Mouse (Mus musculus) E14TG2a.4 (cell line): ENCODE measurements around the gene Anks4b.

ENCODE experiments used
- H3K27me3 ChIP-seq: 2 replicates; pipeline ENCODE4 v1.6.1; 2014; ENCODE audit warnings: low read length, control low read depth; ENCODE audit not compliant: insufficient read depth
- H3K36me3 ChIP-seq: 2 replicates; pipeline ENCODE4 v1.6.1; 2014; ENCODE audit warnings: low read length, control low read depth; ENCODE audit not compliant: insufficient read depth
- H3K4me1 ChIP-seq: replicated peaks from 2 replicates; pipeline ENCODE4 v1.6.1; 2014; ENCODE audit warnings: low read depth, low read length, control low read depth
- H3K4me3 ChIP-seq: replicated peaks from 2 replicates; pipeline ENCODE4 v1.5.1; 2014; ENCODE audit warnings: mild to moderate bottlenecking, low read length
- H3K9me3 ChIP-seq: 2 replicates; pipeline ENCODE4 v1.6.1; 2014; ENCODE audit warnings: low read length, control low read depth
- CTCF ChIP-seq: conservative IDR thresholded peaks from 2 replicates; pipeline ENCODE4 v1.5.1; 2014; ENCODE audit warnings: low read length
- NANOG ChIP-seq: IDR thresholded peaks from 2 replicates; pipeline ENCODE4 v1.6.1; 2014; ENCODE audit warnings: borderline replicate concordance, low read length, mixed read lengths
- POU5F1 ChIP-seq: IDR thresholded peaks from 2 replicates; pipeline ENCODE4 v1.6.1; 2014; ENCODE audit warnings: low read length, borderline replicate concordance

Anks4b gene

DNA sequence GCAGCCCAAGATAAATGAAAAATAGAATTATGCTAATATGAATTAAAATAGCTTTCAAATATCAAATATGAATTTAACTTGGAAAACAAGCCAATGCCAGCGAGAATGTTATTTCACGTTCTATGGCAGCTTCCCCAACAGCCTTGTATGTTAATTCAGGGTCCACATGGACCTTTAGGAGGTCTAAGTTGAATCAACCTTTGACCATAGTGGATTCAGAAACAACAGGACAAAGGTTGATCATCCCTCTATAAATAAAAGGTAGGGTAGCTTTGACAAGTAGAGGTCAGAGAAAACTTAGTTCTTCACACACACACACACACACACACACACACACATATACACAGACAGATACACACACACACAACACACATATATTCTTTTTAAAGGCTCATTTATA lies 22.8 kb upstream of the Anks4b start:
- TF ChIP-seq NANOG (no peak), POU5F1 (no peak), CTCF (no peak)
- Histone ChIP-seq H3K27me3 (no peaks in the 10 kb centered on the region), H3K4me1 (no peaks in the 10 kb centered on the region), H3K36me3 (no peaks in the 10 kb centered on the region), H3K4me3 (no peak overlapping the region), H3K9me3 (peaks cover 21% of the 10 kb centered on the region)

- Histone ChIP-seq H3K9me3 (peaks cover 45% of the 10 kb centered on the region), H3K4me3 (no peak overlapping the region), H3K36me3 (no peaks in the 10 kb centered on the region), H3K4me1 (peaks cover 24% of the 10 kb centered on the region), H3K27me3 (no peaks in the 10 kb centered on the region)
- TF ChIP-seq POU5F1 (no peak), CTCF (no peak), NANOG (no peak)
These were observed 16.7 kb upstream of the Anks4b start for GRCm38 (mm10) chr7:120156841-120157409.

- H3K36me3 ChIP-seq: no peaks in the 10 kb centered on the region
- no peak for TF ChIP-seq CTCF
- no peak for TF ChIP-seq NANOG
- TF ChIP-seq POU5F1: no peak
- no peak overlapping the region for H3K4me3 ChIP-seq
- H3K27me3 ChIP-seq: no peaks in the 10 kb centered on the region
- H3K4me1 ChIP-seq: peaks cover 24% of the 10 kb centered on the region
- peaks cover 45% of the 10 kb centered on the region for H3K9me3 ChIP-seq
These were observed 16.0 kb upstream of the Anks4b start for GRCm38 (mm10) chr7:120157575-120158061.

- Histone ChIP-seq H3K27me3 (no peaks in the 10 kb centered on the region), H3K4me1 (peaks cover 24% of the 10 kb centered on the region), H3K36me3 (no peaks in the 10 kb centered on the region), H3K4me3 (no peak overlapping the region), H3K9me3 (peaks cover 45% of the 10 kb centered on the region)
- TF ChIP-seq CTCF (no peak), NANOG (peak; percentile 15; the same call in 1 of the 2 replicates), POU5F1 (no peak)
These were observed 15.5 kb upstream of the Anks4b start for GRCm38 (mm10) chr7:120158121-120158613.

DNA sequence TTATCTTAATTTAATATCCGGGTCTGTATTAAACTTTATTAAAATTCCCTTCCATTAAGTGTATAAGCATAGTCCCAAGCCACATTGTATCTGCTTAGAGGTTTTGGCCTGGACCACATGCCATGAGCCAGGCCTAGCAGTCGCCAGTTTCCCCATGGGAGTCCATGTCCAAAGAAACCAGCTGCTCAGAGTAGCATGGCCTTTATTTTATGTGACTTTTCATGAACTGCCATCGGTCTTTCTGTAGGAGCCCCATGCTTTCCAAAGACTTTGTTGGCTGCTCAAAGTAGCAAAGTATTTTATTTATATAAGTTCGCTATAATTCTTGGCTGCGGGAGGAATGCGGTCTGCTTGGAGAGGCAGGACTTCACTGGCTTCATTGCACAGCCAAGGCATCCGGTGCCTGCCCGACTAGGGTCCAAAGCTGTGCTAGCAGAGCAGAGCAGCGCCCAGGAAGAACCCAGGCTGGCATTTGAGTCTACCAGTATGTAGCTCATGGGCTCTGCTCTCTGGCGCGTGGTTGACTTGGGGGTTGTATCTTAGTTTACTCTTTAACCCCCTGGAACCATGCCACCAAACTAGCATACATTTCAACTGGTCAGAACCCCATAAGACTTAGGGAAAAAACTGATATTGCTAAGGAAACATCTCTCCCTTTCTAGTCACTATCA lies 9.9 kb upstream of the Anks4b start:
- Histone ChIP-seq H3K4me1 (peaks cover 7% of the 10 kb centered on the region), H3K4me3 (no peak overlapping the region), H3K36me3 (no peaks in the 10 kb centered on the region), H3K27me3 (no peaks in the 10 kb centered on the region), H3K9me3 (peaks cover 11% of the 10 kb centered on the region)
- TF ChIP-seq POU5F1 (no peak), NANOG (no peak), CTCF (no peak)

DNA sequence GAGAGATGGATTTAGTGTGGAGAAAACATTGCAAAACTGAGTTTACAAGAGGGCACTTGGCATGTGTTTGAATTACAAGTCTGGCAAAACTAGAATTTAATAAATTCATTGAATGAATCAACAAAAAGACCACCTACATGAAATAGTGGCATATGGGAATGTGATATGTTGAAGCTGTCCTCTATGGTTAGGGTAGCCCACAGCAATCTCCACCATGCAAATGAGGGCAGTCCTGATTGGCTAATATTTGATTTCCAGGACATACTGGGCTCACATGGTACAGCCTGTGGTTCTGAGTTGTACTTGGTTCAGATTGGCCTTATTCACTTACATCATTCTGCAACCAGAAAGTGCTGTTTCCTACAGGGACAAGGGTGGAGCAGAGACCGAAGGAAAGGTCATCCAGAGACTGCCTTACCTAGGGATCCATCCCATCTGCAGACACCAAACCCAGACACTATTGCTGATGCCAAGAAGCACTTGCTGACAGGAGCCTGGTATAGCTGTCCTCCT lies 1.4 kb upstream of the Anks4b start:
- no peaks in the 10 kb centered on the region for H3K36me3 ChIP-seq
- H3K4me1 ChIP-seq: no peaks in the 10 kb centered on the region
- TF ChIP-seq CTCF: no peak
- TF ChIP-seq NANOG: no peak
- no peak for TF ChIP-seq POU5F1
- no peak overlapping the region for H3K4me3 ChIP-seq
- H3K27me3 ChIP-seq: no peaks in the 10 kb centered on the region
- H3K9me3 ChIP-seq: no peaks in the 10 kb centered on the region

- TF ChIP-seq CTCF: no peak
- TF ChIP-seq POU5F1: no peak
- TF ChIP-seq NANOG: no peak
- H3K36me3 ChIP-seq: no peaks in the 10 kb centered on the region
- no peaks in the 10 kb centered on the region for H3K9me3 ChIP-seq
- no peaks in the 10 kb centered on the region for H3K4me1 ChIP-seq
- H3K4me3 ChIP-seq: no peak overlapping the region
- H3K27me3 ChIP-seq: no peaks in the 10 kb centered on the region
These were observed 1.3 kb downstream of the Anks4b start for GRCm38 (mm10) chr7:120174723-120175504.

DNA sequence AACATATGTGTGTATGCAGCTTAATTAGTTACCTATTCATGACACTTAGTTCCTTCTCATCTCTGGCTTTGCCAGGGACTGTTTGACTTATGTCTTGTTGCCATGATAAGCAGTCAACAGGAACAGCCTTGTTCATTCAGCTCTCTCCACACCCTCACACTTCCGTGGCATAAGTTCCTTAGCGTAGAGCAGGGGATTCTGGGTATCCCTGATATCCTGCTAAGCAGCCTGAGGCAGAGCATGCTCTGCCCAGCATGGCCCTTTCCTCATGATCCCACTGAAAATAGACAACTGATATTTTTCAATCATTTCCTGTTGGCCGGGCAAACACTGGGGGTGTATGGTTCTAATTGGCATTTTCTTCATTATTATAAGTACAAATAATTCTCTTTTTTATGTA lies 4.0 kb downstream of the Anks4b start:
- Histone ChIP-seq H3K9me3 (no peaks in the 10 kb centered on the region), H3K4me1 (no peaks in the 10 kb centered on the region), H3K4me3 (no peak overlapping the region), H3K36me3 (no peaks in the 10 kb centered on the region), H3K27me3 (no peaks in the 10 kb centered on the region)
- TF ChIP-seq POU5F1 (no peak), CTCF (no peak), NANOG (no peak)
